Mouse (Mus musculus): ENCODE measurements at regions not wholly inside any gene's neighbourhood (a gene's known extent, or its start where the extent isn't known, plus 50 kb on each side); places are given as distances from the start of the nearest gene placed in this dataset.

DNA sequence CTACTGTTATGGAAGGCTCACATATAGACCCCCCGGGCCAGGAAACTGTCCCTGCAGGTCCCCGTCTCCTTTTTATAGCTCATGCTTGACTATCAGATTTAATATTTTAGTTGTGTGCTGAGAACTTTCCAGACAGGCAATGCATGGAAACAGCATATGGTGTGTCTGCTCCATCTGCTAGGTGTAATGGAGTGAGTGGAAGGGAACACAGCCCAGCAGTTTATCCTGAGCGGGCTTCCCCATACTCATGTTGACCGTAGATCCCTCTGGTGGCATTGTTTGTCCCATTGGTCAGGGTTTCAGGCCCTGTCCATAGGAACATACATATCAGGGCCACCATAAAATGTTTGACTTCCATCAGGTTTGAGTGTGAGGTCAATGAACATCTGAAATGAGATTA lies 345.3 kb downstream of the Ankrd50 start:
- H3K27me3 ChIP-seq (ENCODE audit: control insufficient read depth, insufficient read depth, low read length) = no peaks in the 10 kb centered on the region
- 0 out of 2 replicates have a peak, but pooled peaks cover 5% of the 10 kb centered on the region for H3K4me1 ChIP-seq (replicated peaks; ENCODE audit: control insufficient read depth, insufficient read depth, low read length)
- ATAC-seq (ENCODE audit: low FRiP score) (no peak), DNase-seq (ENCODE audit: low spot score) (no peak)
- no peak overlapping the region for H3K4me3 ChIP-seq (replicated peaks; ENCODE audit: low read length)
- 92% methylated on average over 4 of the region's 4 CpGs for WGBS
- no peak overlapping the region for H3K4me2 ChIP-seq (replicated peaks)
- no peak overlapping the region for H3K27ac ChIP-seq
- no peak overlapping the region for H3K9ac ChIP-seq
- no peaks in the 10 kb centered on the region for H3K36me3 ChIP-seq (replicated peaks; ENCODE audit: control insufficient read depth, insufficient read depth)
- H3K9me3 ChIP-seq (ENCODE audit: control insufficient read depth, low read length) = no peaks in the 10 kb centered on the region

- H3K4me2 ChIP-seq (replicated peaks) = no peak overlapping the region
- no peak overlapping the region for H3K4me3 ChIP-seq (replicated peaks; ENCODE audit: low read length)
- ATAC-seq (ENCODE audit: low FRiP score) (no peak), DNase-seq (ENCODE audit: low spot score) (no peak)
- no peak overlapping the region for H3K9ac ChIP-seq
- H3K27me3 ChIP-seq (ENCODE audit: control insufficient read depth, insufficient read depth, low read length) = no peaks in the 10 kb centered on the region
- no peaks in the 10 kb centered on the region for H3K36me3 ChIP-seq (replicated peaks; ENCODE audit: control insufficient read depth, insufficient read depth)
- no peaks in the 10 kb centered on the region for H3K4me1 ChIP-seq (replicated peaks; ENCODE audit: control insufficient read depth, insufficient read depth, low read length)
- 62% methylated on average over 5 of the region's 5 CpGs for WGBS
- H3K9me3 ChIP-seq (ENCODE audit: control insufficient read depth, low read length) = no peaks in the 10 kb centered on the region
- H3K27ac ChIP-seq = no peak overlapping the region
These were observed 346.6 kb downstream of the Ankrd50 start for GRCm38 (mm10) chr3:38138014-38138413.

DNA sequence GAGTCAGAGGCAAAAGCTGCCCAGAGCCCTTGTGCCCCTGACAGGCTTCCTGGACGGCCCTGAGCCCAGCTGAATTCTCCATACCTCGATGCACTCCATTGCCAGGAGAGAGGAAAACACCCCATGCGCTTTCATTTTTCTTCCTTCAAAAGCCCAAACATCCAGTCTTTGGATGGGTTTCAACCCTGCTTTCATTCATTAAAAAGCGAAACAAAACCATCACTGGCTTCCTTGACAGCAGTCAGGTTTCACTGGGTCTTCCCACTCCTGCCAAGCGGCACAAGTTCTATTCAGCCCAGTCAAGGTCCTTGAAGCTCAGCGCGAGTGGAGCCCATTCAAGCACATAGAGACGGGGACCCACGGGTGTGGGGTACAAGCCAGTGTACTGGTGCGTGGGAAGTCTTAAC lies 348.8 kb downstream of the Ankrd50 start:
- Histone ChIP-seq H3K36me3 (replicated peaks; ENCODE audit: control insufficient read depth, insufficient read depth) (no peaks in the 10 kb centered on the region), H3K27ac (no peak overlapping the region), H3K9ac (no peak overlapping the region), H3K4me1 (replicated peaks; ENCODE audit: control insufficient read depth, insufficient read depth, low read length) (no peaks in the 10 kb centered on the region), H3K9me3 (ENCODE audit: control insufficient read depth, low read length) (no peaks in the 10 kb centered on the region), H3K27me3 (ENCODE audit: control insufficient read depth, insufficient read depth, low read length) (no peaks in the 10 kb centered on the region), H3K4me3 (replicated peaks; ENCODE audit: low read length) (no peak overlapping the region), H3K4me2 (replicated peaks) (no peak overlapping the region)
- ATAC-seq (ENCODE audit: low FRiP score) (peak; percentile 53; the same call in 1 of the 2 replicates), DNase-seq (ENCODE audit: low spot score) (no peak)
- WGBS = 42% methylated on average over 10 of the region's 10 CpGs

GRCm38 (mm10) chr3:38134425-38134824 lies 350.2 kb downstream of the Ankrd50 start:
- ATAC-seq (ENCODE audit: low FRiP score) = no peak
- WGBS = 91% methylated on average over 4 of the region's 4 CpGs
- Histone ChIP-seq H3K4me2 (replicated peaks) (no peak overlapping the region), H3K4me3 (replicated peaks; ENCODE audit: low read length) (no peak overlapping the region), H3K4me1 (replicated peaks; ENCODE audit: control insufficient read depth, insufficient read depth, low read length) (no peaks in the 10 kb centered on the region), H3K9me3 (ENCODE audit: control insufficient read depth, low read length) (no peaks in the 10 kb centered on the region), H3K36me3 (replicated peaks; ENCODE audit: control insufficient read depth, insufficient read depth) (no peaks in the 10 kb centered on the region), H3K27ac (no peak overlapping the region), H3K9ac (no peak overlapping the region), H3K27me3 (ENCODE audit: control insufficient read depth, insufficient read depth, low read length) (no peaks in the 10 kb centered on the region)
- no peak for DNase-seq (ENCODE audit: low spot score)

- Histone ChIP-seq H3K9me3 (ENCODE audit: control insufficient read depth, low read length) (no peaks in the 10 kb centered on the region), H3K9ac (no peak overlapping the region), H3K27me3 (ENCODE audit: control insufficient read depth, insufficient read depth, low read length) (no peaks in the 10 kb centered on the region), H3K4me1 (replicated peaks; ENCODE audit: control insufficient read depth, insufficient read depth, low read length) (no peaks in the 10 kb centered on the region), H3K36me3 (replicated peaks; ENCODE audit: control insufficient read depth, insufficient read depth) (no peaks in the 10 kb centered on the region), H3K27ac (no peak overlapping the region), H3K4me2 (replicated peaks) (no peak overlapping the region), H3K4me3 (replicated peaks; ENCODE audit: low read length) (no peak overlapping the region)
- 87% methylated on average over 3 of the region's 3 CpGs for WGBS
- ATAC-seq (ENCODE audit: low FRiP score) (no peak), DNase-seq (ENCODE audit: low spot score) (no peak)
These were observed 352.8 kb downstream of the Ankrd50 start for GRCm38 (mm10) chr3:38131887-38132220.

- Histone ChIP-seq H3K36me3 (replicated peaks; ENCODE audit: control insufficient read depth, insufficient read depth) (no peaks in the 10 kb centered on the region), H3K4me1 (replicated peaks; ENCODE audit: control insufficient read depth, insufficient read depth, low read length) (no peaks in the 10 kb centered on the region), H3K27me3 (ENCODE audit: control insufficient read depth, insufficient read depth, low read length) (no peaks in the 10 kb centered on the region), H3K4me3 (replicated peaks; ENCODE audit: low read length) (no peak overlapping the region), H3K9me3 (ENCODE audit: control insufficient read depth, low read length) (no peaks in the 10 kb centered on the region), H3K27ac (no peak overlapping the region), H3K9ac (no peak overlapping the region), H3K4me2 (replicated peaks) (no peak overlapping the region)
- ATAC-seq (ENCODE audit: low FRiP score) (no peak), DNase-seq (ENCODE audit: low spot score) (no peak)
- 91% methylated on average over 12 of the region's 12 CpGs for WGBS
These were observed 353.3 kb downstream of the Ankrd50 start for GRCm38 (mm10) chr3:38131176-38131886.

GRCm38 (mm10) chr3:38130088-38130487 lies 354.6 kb downstream of the Ankrd50 start:
- H3K27me3 ChIP-seq (ENCODE audit: control insufficient read depth, insufficient read depth, low read length) = no peaks in the 10 kb centered on the region
- no peaks in the 10 kb centered on the region for H3K36me3 ChIP-seq (replicated peaks; ENCODE audit: control insufficient read depth, insufficient read depth)
- H3K4me3 ChIP-seq (replicated peaks; ENCODE audit: low read length) = no peak overlapping the region
- no peak for ATAC-seq (ENCODE audit: low FRiP score)
- peaks cover 8% of the 10 kb centered on the region; the same call in 1 of the 2 replicates for H3K9me3 ChIP-seq (ENCODE audit: control insufficient read depth, low read length)
- no peak overlapping the region for H3K4me2 ChIP-seq (replicated peaks)
- H3K4me1 ChIP-seq (replicated peaks; ENCODE audit: control insufficient read depth, insufficient read depth, low read length) = no peaks in the 10 kb centered on the region
- WGBS = 43% methylated on average over 1 of the region's 1 CpGs
- H3K9ac ChIP-seq = no peak overlapping the region
- no peak for DNase-seq (ENCODE audit: low spot score)
- no peak overlapping the region for H3K27ac ChIP-seq

GRCm38 (mm10) chr3:38129167-38129500 lies 355.5 kb downstream of the Ankrd50 start:
- H3K27ac ChIP-seq = no peak overlapping the region
- no peaks in the 10 kb centered on the region for H3K4me1 ChIP-seq (replicated peaks; ENCODE audit: control insufficient read depth, insufficient read depth, low read length)
- WGBS = 83% methylated on average over 2 of the region's 2 CpGs
- H3K36me3 ChIP-seq (replicated peaks; ENCODE audit: control insufficient read depth, insufficient read depth) = no peaks in the 10 kb centered on the region
- no peak overlapping the region for H3K9ac ChIP-seq
- DNase-seq (ENCODE audit: low spot score) (no peak), ATAC-seq (ENCODE audit: low FRiP score) (no peak)
- H3K4me3 ChIP-seq (replicated peaks; ENCODE audit: low read length) = no peak overlapping the region
- H3K9me3 ChIP-seq (ENCODE audit: control insufficient read depth, low read length) = peaks cover 8% of the 10 kb centered on the region; the same call in 1 of the 2 replicates
- H3K4me2 ChIP-seq (replicated peaks) = no peak overlapping the region
- H3K27me3 ChIP-seq (ENCODE audit: control insufficient read depth, insufficient read depth, low read length) = no peaks in the 10 kb centered on the region

DNA sequence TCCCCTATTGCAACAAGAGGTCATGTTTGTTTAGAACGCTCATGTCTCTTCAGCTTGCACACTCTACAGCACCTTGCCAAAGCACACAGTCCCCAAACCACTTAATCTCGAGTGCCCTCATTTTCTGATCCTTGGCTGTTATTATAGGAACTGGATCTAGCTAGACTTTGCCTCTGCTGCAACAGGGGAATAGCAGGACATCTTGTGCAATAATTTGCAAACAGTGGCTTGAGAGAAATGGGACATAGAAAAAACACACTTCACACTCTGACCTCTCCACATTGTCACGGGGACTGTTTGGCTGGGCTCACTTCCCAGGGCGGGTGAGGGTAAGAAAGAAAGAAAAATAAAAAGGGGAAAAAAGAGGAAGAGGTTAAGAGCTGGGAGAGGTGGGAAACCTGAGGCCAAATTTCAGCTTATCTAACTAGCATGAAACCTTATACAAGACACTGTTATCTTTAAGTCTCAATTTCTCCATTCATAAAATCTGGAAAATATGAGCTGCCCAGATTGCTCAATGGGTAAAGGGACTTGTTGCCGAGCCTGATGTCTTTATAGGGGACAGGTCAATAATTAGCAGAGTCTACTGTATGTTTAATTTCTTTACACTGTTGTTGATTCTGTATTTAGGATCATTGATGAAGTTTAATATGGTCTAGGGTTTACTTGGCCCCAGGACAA lies 356.0 kb downstream of the Ankrd50 start:
- Histone ChIP-seq H3K4me3 (replicated peaks; ENCODE audit: low read length) (no peak overlapping the region), H3K27ac (no peak overlapping the region), H3K4me1 (replicated peaks; ENCODE audit: control insufficient read depth, insufficient read depth, low read length) (no peaks in the 10 kb centered on the region), H3K9me3 (ENCODE audit: control insufficient read depth, low read length) (peaks cover 8% of the 10 kb centered on the region; the same call in 1 of the 2 replicates), H3K27me3 (ENCODE audit: control insufficient read depth, insufficient read depth, low read length) (no peaks in the 10 kb centered on the region), H3K36me3 (replicated peaks; ENCODE audit: control insufficient read depth, insufficient read depth) (no peaks in the 10 kb centered on the region), H3K9ac (no peak overlapping the region), H3K4me2 (replicated peaks) (no peak overlapping the region)
- DNase-seq (ENCODE audit: low spot score) = no peak
- ATAC-seq (ENCODE audit: low FRiP score) = no peak
- 86% methylated on average over 5 of the region's 5 CpGs for WGBS

Data from hindbrain, embryonic 14.5 days (tissue).